In genomic region chr2:75291674-75292073, GRCm38 (mm10) we compare ENCODE assay signal across 26 mouse cellular contexts.
"Had no signal": no experiment of that assay in that cellular context is flagged by ENCODE, and none has a peak within 500 bp of the region (broad histone marks: within the 10 kb centered on the region; RNA-seq: fewer than 3 reads in every experiment).

No protein-coding gene starts in this region.

- H3K27ac ChIP-seq: limb, embryonic 10.5 days; limb, embryonic 13.5 days; liver, embryonic 12.5 days; liver, embryonic 15.5 days; lung, embryonic 15.5 days; neural tube, embryonic 12.5 days; neural tube, embryonic 15.5 days; stomach, postnatal 0 days had no signal

- H3K9ac ChIP-seq: limb, embryonic 13.5 days; liver, embryonic 12.5 days; liver, embryonic 15.5 days; lung, embryonic 15.5 days; neural tube, embryonic 12.5 days; neural tube, embryonic 15.5 days had no signal

- H3K4me1 ChIP-seq: limb, embryonic 10.5 days; limb, embryonic 13.5 days; liver, embryonic 12.5 days; liver, embryonic 15.5 days; megakaryocyte, embryonic 14.5 days; neural tube, embryonic 12.5 days had no signal

- H3K4me2 ChIP-seq: limb, embryonic 13.5 days; liver, embryonic 12.5 days; liver, embryonic 15.5 days; lung, embryonic 15.5 days; midbrain, embryonic 11.5 days; neural tube, embryonic 12.5 days; neural tube, embryonic 15.5 days had no signal

- DNase-seq: kidney, adult 9 months; kidney, postnatal 14 days; kidney, postnatal 4 days; layer of hippocampus, adult 9-11 months; layer of hippocampus, postnatal 36 days; liver; lung, adult 18-20 months; lung, postnatal 10 days; lung, postnatal 36 days; midbrain, embryonic 14.5 days; right cerebral cortex, adult 18-20 months; right cerebral cortex, postnatal 14 days; right cerebral cortex, postnatal 4 days; thymus, adult 2 months; thymus, postnatal 14 days; thymus, postnatal 4 days had no signal

- ATAC-seq: liver, embryonic 12.5 days had no signal

- H3K4me3 ChIP-seq: limb, embryonic 10.5 days; limb, embryonic 13.5 days; liver, embryonic 12.5 days; liver, embryonic 15.5 days; lung, embryonic 15.5 days; megakaryocyte, embryonic 14.5 days; neural tube, embryonic 12.5 days; neural tube, embryonic 15.5 days had no signal

- H3K9me3 ChIP-seq: limb, embryonic 10.5 days; limb, embryonic 13.5 days; liver, embryonic 12.5 days; liver, embryonic 15.5 days; lung, embryonic 15.5 days; neural tube, embryonic 12.5 days; neural tube, embryonic 15.5 days had no signal

- H3K27me3 ChIP-seq: liver, embryonic 12.5 days; liver, embryonic 15.5 days; lung, embryonic 15.5 days; megakaryocyte, embryonic 14.5 days; neural tube, embryonic 12.5 days; neural tube, embryonic 15.5 days had no signal

- H3K36me3 ChIP-seq: limb, embryonic 10.5 days; limb, embryonic 13.5 days; liver, embryonic 12.5 days; liver, embryonic 15.5 days; lung, embryonic 15.5 days; neural tube, embryonic 12.5 days; neural tube, embryonic 15.5 days had no signal
